Mouse (Mus musculus) spleen, postnatal 10 days (tissue): ENCODE results near the gene Gdpd1.
"Not testable (repeated sequence)": the region's sequence is repeated elsewhere in the genome, so short reads cannot be mapped to it uniquely, and the experiment has no call there.

Source experiments
- DNase-seq, 2 experiments: peaks; one replicate each; pipeline ENCODE4 v3.0.0; 2021 to 2022; ENCODE audit warnings: low spot score in 2 of 2

Gene Gdpd1

GRCm38 (mm10) chr11:87026096-87026875, 47.6 kb downstream of the Gdpd1 start:
- no peak for DNase-seq

GRCm38 (mm10) chr11:87025351-87025750, 48.5 kb downstream of the Gdpd1 start:
- DNase-seq = no peak

- DNase-seq = not testable (repeated sequence)
Observed at GRCm38 (mm10) chr11:87023240-87023639, 50.6 kb downstream of the Gdpd1 start.

- DNase-seq = no peak
Observed at GRCm38 (mm10) chr11:87022765-87023164, 51.1 kb downstream of the Gdpd1 start.

- DNase-seq = no peak
Observed at GRCm38 (mm10) chr11:87021551-87021950, 52.3 kb downstream of the Gdpd1 start.

GRCm38 (mm10) chr11:87020449-87020848, 53.4 kb downstream of the Gdpd1 start:
- DNase-seq = no peak

GRCm38 (mm10) chr11:87019431-87019830, 54.4 kb downstream of the Gdpd1 start:
- no peak for DNase-seq

- DNase-seq = no peak
Observed at GRCm38 (mm10) chr11:87018081-87018480, 55.8 kb downstream of the Gdpd1 start.

GRCm38 (mm10) chr11:87015691-87016090, 58.2 kb downstream of the Gdpd1 start:
- DNase-seq = no peak

- no peak for DNase-seq
Observed at GRCm38 (mm10) chr11:87010476-87010875, 63.4 kb downstream of the Gdpd1 start.

GRCm38 (mm10) chr11:87007371-87007770, 66.5 kb downstream of the Gdpd1 start:
- no peak for DNase-seq

- DNase-seq = no peak
Observed at GRCm38 (mm10) chr11:87004960-87005755, 68.7 kb downstream of the Gdpd1 start.

GRCm38 (mm10) chr11:87002078-87002829, 71.6 kb downstream of the Gdpd1 start:
- no peak for DNase-seq

GRCm38 (mm10) chr11:87001217-87001616, 72.6 kb downstream of the Gdpd1 start:
- no peak for DNase-seq

- DNase-seq = no peak
Observed at GRCm38 (mm10) chr11:86996266-86996665, 77.6 kb downstream of the Gdpd1 start.

GRCm38 (mm10) chr11:86995625-86996221, 78.1 kb downstream of the Gdpd1 start:
- peak in 1 of 2 experiments; percentile 58 for DNase-seq

GRCm38 (mm10) chr11:86994791-86995624, 78.9 kb downstream of the Gdpd1 start:
- DNase-seq = no peak

- no peak for DNase-seq
Observed at GRCm38 (mm10) chr11:86994330-86994729, 79.5 kb downstream of the Gdpd1 start.

GRCm38 (mm10) chr11:86993041-86994037, 80.5 kb downstream of the Gdpd1 start, which contains the start of gene Ypel2:
Ypel2 (minus strand) TSS chr11:86993707.
- peak; percentile 64 to 86 for DNase-seq
